Mouse (Mus musculus): Measurements from ENCODE around the gene Gas2. TPM values are rescaled to one million over a fixed set of nuclear protein-coding genes. Genes with fewer than 3 reads are reported as not detected.

Gene Gas2
- total RNA-seq, 1 experiment, result 4.1 TPM

DNA sequence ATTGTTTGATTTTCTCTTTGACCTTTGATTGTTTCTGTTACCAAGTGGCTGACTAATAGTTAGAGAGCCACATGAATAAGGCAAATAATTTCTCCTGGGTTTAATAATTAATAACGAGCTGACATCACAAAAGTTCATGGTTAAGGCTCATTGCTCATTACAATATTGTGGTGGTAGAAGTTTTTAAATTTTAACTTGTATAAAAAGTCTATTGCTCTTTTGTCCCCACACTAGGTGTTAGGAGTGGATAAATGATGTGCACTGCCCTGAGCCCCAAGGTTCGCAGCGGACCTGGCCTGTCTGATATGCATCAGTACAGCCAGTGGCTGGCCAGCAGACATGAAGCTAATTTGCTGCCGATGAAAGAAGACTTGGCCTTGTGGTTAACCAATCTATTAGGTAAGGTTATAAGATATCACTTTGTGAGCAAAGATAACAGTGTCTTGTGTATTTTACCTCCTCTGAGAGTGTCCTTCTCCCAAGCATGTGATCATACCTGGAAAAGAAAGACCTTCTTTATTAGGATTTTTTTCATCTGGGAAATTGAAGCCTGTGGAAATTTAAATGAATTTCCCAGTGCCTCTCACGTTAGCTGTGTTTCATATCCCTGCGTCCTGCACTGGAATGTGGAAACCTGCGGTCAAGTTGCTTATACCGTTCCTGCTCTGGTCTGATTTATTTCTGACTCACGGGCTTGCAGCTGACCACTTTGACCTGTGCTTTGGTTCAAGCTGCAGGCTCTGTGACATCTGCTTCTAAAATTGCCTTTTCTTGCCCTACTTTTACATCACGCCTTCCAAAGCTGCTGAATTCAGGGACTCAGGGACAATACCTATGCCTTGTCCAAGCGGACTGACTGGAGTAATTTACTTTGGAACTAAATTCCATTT is 26.1 kb downstream of the Gas2 start:
- Histone ChIP-seq H3K27ac (ENCODE audit: insufficient read depth, low read depth, low read length, poor library complexity, severe bottlenecking) (no peak overlapping the region), H3K9ac (ENCODE audit: insufficient read depth, low read depth, low read length, poor library complexity, severe bottlenecking) (no peak overlapping the region), H3K36me3 (ENCODE audit: control insufficient read depth, insufficient read depth, low read length, poor library complexity, severe bottlenecking) (no peaks in the 10 kb centered on the region), H3K4me1 (ENCODE audit: control insufficient read depth in 2 of 2, insufficient read depth in 2 of 2, low read length in 2 of 2, poor library complexity in 1 of 2) (no peaks in the 10 kb centered on the region), H3K9me3 (ENCODE audit: control insufficient read depth, insufficient read depth, low read depth, low read length) (no peaks in the 10 kb centered on the region), H3K4me3 (ENCODE audit: insufficient read depth in 1 of 2, low read depth in 1 of 2, low read length in 2 of 2, poor library complexity in 1 of 2, severe bottlenecking in 1 of 2) (no peak overlapping the region)
- TF ChIP-seq CHD2 (IDR thresholded peaks at IDR 0.05; ENCODE audit: low read depth, low read length), result no peak
- TF ChIP-seq ZC3H11A (IDR thresholded peaks at IDR 0.05; ENCODE audit: borderline replicate concordance, low read depth, low read length), result no peak
- TF ChIP-seq ZNF384 (IDR thresholded peaks at IDR 0.05; ENCODE audit: low read depth, low read length), result no peak
- no peak for TF ChIP-seq HCFC1 (IDR thresholded peaks at IDR 0.05; ENCODE audit: borderline replicate concordance, insufficient read depth, low read length)
- TF ChIP-seq MAFK (IDR thresholded peaks at IDR 0.05; ENCODE audit: insufficient read depth, low read depth, low read length), result no peak
- no peak for DNase-seq (ENCODE audit: low read depth, low spot score)
- in situ Hi-C loops (cut with MboI; ENCODE audit: low sequenced_read_pairs in 2 of 2, unreplicated experiment in 2 of 2), result no loop called here

DNA sequence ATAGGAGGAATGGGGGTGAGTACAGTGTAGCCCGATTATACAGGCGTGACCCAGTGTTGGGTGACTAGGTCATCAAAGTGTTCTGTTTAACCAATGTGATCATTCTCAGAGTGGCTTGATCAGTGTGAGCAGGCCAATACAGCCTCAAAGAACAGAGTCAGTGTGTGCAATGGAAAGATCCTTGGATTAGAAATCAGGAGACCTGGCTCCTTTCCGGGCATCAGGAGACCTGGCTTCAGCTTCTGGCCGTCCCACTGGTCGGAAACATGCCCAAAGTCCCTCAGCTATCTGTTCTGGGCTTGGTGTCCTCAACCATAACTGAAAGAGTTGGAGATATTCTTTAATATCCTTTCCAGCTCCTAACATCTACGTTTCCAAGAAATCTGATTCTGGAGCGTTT is 27.8 kb downstream of the Gas2 start:
- Histone ChIP-seq H3K36me3 (ENCODE audit: control insufficient read depth, insufficient read depth, low read length, poor library complexity, severe bottlenecking) (no peaks in the 10 kb centered on the region), H3K27ac (ENCODE audit: insufficient read depth, low read depth, low read length, poor library complexity, severe bottlenecking) (no peak overlapping the region), H3K4me1 (ENCODE audit: control insufficient read depth in 2 of 2, insufficient read depth in 2 of 2, low read length in 2 of 2, poor library complexity in 1 of 2) (no peaks in the 10 kb centered on the region), H3K4me3 (ENCODE audit: insufficient read depth in 1 of 2, low read depth in 1 of 2, low read length in 2 of 2, poor library complexity in 1 of 2, severe bottlenecking in 1 of 2) (no peak overlapping the region), H3K9ac (ENCODE audit: insufficient read depth, low read depth, low read length, poor library complexity, severe bottlenecking) (no peak overlapping the region), H3K9me3 (ENCODE audit: control insufficient read depth, insufficient read depth, low read depth, low read length) (no peaks in the 10 kb centered on the region)
- in situ Hi-C loops (cut with MboI; ENCODE audit: low sequenced_read_pairs in 2 of 2, unreplicated experiment in 2 of 2), result no loop called here
- DNase-seq (ENCODE audit: low read depth, low spot score), result no peak
- no peak for TF ChIP-seq ZC3H11A (IDR thresholded peaks at IDR 0.05; ENCODE audit: borderline replicate concordance, low read depth, low read length)
- TF ChIP-seq HCFC1 (IDR thresholded peaks at IDR 0.05; ENCODE audit: borderline replicate concordance, insufficient read depth, low read length), result no peak
- TF ChIP-seq MAFK (IDR thresholded peaks at IDR 0.05; ENCODE audit: insufficient read depth, low read depth, low read length), result no peak
- no peak for TF ChIP-seq CHD2 (IDR thresholded peaks at IDR 0.05; ENCODE audit: low read depth, low read length)
- TF ChIP-seq ZNF384 (IDR thresholded peaks at IDR 0.05; ENCODE audit: low read depth, low read length), result no peak

DNA sequence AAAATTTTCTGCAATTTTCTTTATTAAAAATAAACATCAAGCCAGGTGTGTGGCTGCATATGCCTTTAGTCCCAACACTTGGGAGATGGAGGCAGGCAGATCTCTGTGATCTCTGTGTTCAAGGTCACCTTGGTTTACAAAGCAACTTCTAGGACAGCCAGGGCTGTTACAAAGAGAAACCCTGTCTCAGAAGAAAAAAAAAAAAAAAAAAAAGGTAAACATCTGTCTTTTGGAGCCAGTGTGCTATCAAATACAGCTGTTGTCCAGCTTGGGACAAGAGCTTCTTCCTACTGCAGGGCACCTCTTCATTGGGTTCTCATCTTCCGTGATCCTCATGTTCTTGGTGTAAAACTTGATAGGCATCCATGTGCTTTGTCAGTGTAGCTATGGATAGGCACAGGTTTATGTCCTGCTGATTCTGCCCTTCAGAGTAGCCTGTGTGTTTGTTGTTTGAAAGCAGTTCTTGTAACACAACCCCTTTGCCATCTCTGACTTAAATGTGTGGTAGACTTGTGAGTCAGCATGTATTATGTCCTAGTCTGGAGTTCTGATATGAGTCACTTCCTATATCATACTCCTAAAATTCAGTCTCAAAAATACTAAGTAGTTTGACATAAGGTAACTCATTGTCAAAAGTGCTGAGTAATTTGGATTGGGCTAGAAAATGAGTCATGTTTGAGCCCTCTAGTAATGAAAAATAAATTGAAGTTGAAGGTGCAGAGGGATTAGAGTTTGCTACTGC is 30.6 kb downstream of the Gas2 start:
- Histone ChIP-seq H3K9ac (ENCODE audit: insufficient read depth, low read depth, low read length, poor library complexity, severe bottlenecking) (no peak overlapping the region), H3K4me1 (ENCODE audit: control insufficient read depth in 2 of 2, insufficient read depth in 2 of 2, low read length in 2 of 2, poor library complexity in 1 of 2) (no peaks in the 10 kb centered on the region), H3K36me3 (ENCODE audit: control insufficient read depth, insufficient read depth, low read length, poor library complexity, severe bottlenecking) (no peaks in the 10 kb centered on the region), H3K27ac (ENCODE audit: insufficient read depth, low read depth, low read length, poor library complexity, severe bottlenecking) (no peak overlapping the region), H3K9me3 (ENCODE audit: control insufficient read depth, insufficient read depth, low read depth, low read length) (no peaks in the 10 kb centered on the region), H3K4me3 (ENCODE audit: insufficient read depth in 1 of 2, low read depth in 1 of 2, low read length in 2 of 2, poor library complexity in 1 of 2, severe bottlenecking in 1 of 2) (no peak overlapping the region)
- in situ Hi-C loops (cut with MboI; ENCODE audit: low sequenced_read_pairs in 2 of 2, unreplicated experiment in 2 of 2), result no loop called here
- DNase-seq (ENCODE audit: low read depth, low spot score), result no peak
- TF ChIP-seq ZC3H11A (IDR thresholded peaks at IDR 0.05; ENCODE audit: borderline replicate concordance, low read depth, low read length), result no peak
- TF ChIP-seq ZNF384 (IDR thresholded peaks at IDR 0.05; ENCODE audit: low read depth, low read length), result peak; percentile 64; the same call in 1 of the 2 replicates
- TF ChIP-seq CHD2 (IDR thresholded peaks at IDR 0.05; ENCODE audit: low read depth, low read length), result no peak
- no peak for TF ChIP-seq MAFK (IDR thresholded peaks at IDR 0.05; ENCODE audit: insufficient read depth, low read depth, low read length)

DNA sequence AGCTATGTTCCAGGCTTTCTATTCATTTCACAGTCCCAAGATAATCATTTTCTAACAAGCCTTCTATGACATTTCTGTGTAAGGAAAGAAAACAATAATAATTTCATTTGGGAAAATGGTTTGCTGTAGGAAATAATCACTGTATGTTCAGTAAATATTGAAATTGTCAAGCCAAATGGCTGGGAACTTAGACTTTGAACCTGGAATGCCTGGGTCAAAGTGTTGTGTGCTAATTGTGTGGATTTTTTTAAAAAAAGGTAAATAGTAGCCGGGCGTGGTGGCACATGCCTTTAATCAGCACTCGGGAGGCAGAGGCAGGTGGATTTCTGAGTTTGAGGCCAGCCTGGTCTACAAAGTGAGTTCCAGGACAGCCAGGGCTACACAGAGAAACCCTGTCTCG is 31.2 kb downstream of the Gas2 start:
- no peak overlapping the region for H3K4me3 ChIP-seq (ENCODE audit: insufficient read depth in 1 of 2, low read depth in 1 of 2, low read length in 2 of 2, poor library complexity in 1 of 2, severe bottlenecking in 1 of 2)
- in situ Hi-C loops (cut with MboI; ENCODE audit: low sequenced_read_pairs in 2 of 2, unreplicated experiment in 2 of 2), result no loop called here
- H3K9me3 ChIP-seq (ENCODE audit: control insufficient read depth, insufficient read depth, low read depth, low read length), result no peaks in the 10 kb centered on the region
- H3K36me3 ChIP-seq (ENCODE audit: control insufficient read depth, insufficient read depth, low read length, poor library complexity, severe bottlenecking), result no peaks in the 10 kb centered on the region
- DNase-seq (ENCODE audit: low read depth, low spot score), result no peak
- no peak overlapping the region for H3K9ac ChIP-seq (ENCODE audit: insufficient read depth, low read depth, low read length, poor library complexity, severe bottlenecking)
- H3K27ac ChIP-seq (ENCODE audit: insufficient read depth, low read depth, low read length, poor library complexity, severe bottlenecking), result no peak overlapping the region
- H3K4me1 ChIP-seq (ENCODE audit: control insufficient read depth in 2 of 2, insufficient read depth in 2 of 2, low read length in 2 of 2, poor library complexity in 1 of 2), result no peaks in the 10 kb centered on the region
- no peak for TF ChIP-seq MAFK (IDR thresholded peaks at IDR 0.05; ENCODE audit: insufficient read depth, low read depth, low read length)
- no peak for TF ChIP-seq ZC3H11A (IDR thresholded peaks at IDR 0.05; ENCODE audit: borderline replicate concordance, low read depth, low read length)
- no peak for TF ChIP-seq ZNF384 (IDR thresholded peaks at IDR 0.05; ENCODE audit: low read depth, low read length)
- TF ChIP-seq CHD2 (IDR thresholded peaks at IDR 0.05; ENCODE audit: low read depth, low read length), result no peak
- TF ChIP-seq HCFC1 (IDR thresholded peaks at IDR 0.05; ENCODE audit: borderline replicate concordance, insufficient read depth, low read length), result no peak

Data from ES-E14 (cell line).